Mouse (Mus musculus) heart, embryonic 16.5 days (tissue): ENCODE measurements around the gene Abca6. TPM values are rescaled to one million over a fixed set of nuclear protein-coding genes. Genes with fewer than 3 reads are reported as not detected.
A peak's percentile ranks its signal among the peaks of the same experiment; 100 is the strongest.

ENCODE experiments used
- ATAC-seq: fragments of 200-750 bp; cut with Nextera tagmentation; replicated peaks from 2 replicates; pipeline ENCODE4 v1.8.0; 2017; ENCODE audit warnings: moderate number of reproducible peaks; ENCODE audit not compliant: insufficient read depth, low FRiP score; ENCODE audit errors: extremely low read depth
- H3K27ac ChIP-seq: fragments of 300-500 bp; sonication (generic); 2 replicates; pipeline ENCODE4 v1.5.1; 2014; ENCODE audit warnings: mild to moderate bottlenecking, low read length, control low read depth, moderate library complexity
- H3K27me3 ChIP-seq: fragments of 300-500 bp; sonication (generic); 2 replicates; pipeline ENCODE4 v1.6.1; 2014; ENCODE audit warnings: low read length, mixed read lengths; ENCODE audit not compliant: control insufficient read depth, insufficient read depth
- H3K36me3 ChIP-seq: fragments of 300-500 bp; sonication (generic); 2 replicates; pipeline ENCODE4 v1.6.1; 2014; ENCODE audit not compliant: control insufficient read depth, insufficient read depth
- H3K4me1 ChIP-seq: fragments of 300-500 bp; sonication (generic); 2 replicates; pipeline ENCODE4 v1.6.1; 2014; ENCODE audit warnings: low read length, mixed read lengths; ENCODE audit not compliant: control insufficient read depth, insufficient read depth
- H3K4me2 ChIP-seq: fragments of 300-500 bp; sonication (generic); 2 replicates; pipeline ENCODE4 v1.6.1; 2014; ENCODE audit warnings: low read depth, mild to moderate bottlenecking, control low read depth, low read length
- H3K4me3 ChIP-seq: fragments of 300-500 bp; sonication (generic); 2 replicates; pipeline ENCODE4 v1.5.1; 2014; ENCODE audit warnings: mild to moderate bottlenecking, control low read depth, low read length
- H3K9ac ChIP-seq: fragments of 300-500 bp; sonication (generic); 2 replicates; pipeline ENCODE4 v1.6.1; 2014; ENCODE audit warnings: low read length, control low read depth
- H3K9me3 ChIP-seq: fragments of 300-500 bp; sonication (generic); replicated peaks from 2 replicates; pipeline ENCODE4 v1.6.1; 2016; ENCODE audit warnings: low read length; ENCODE audit not compliant: control insufficient read depth
- WGBS: fragments of 180-500 bp; shearing (Covaris S2); extraction: QIAGEN DNeasy Blood & Tissue Kit; methylation state at CpG from one replicate; pipeline ENCODE4 v1.1.7; 2014; 5-methylcytosine and 5-hydroxymethylcytosine counted together
- polyA plus RNA-seq: library from polyadenylated mRNA; unstranded; fragments of >200 nt; fragmentation: Nextera tagmentation; extraction: Ambion mirVana; gene quantifications from 2 replicates; pipeline ENCODE4 v1.2.1, GENCODE M21; 2015

Gene Abca6
- polyA plus RNA-seq, 1 experiment from 2014 or later: 1.2 TPM

DNA sequence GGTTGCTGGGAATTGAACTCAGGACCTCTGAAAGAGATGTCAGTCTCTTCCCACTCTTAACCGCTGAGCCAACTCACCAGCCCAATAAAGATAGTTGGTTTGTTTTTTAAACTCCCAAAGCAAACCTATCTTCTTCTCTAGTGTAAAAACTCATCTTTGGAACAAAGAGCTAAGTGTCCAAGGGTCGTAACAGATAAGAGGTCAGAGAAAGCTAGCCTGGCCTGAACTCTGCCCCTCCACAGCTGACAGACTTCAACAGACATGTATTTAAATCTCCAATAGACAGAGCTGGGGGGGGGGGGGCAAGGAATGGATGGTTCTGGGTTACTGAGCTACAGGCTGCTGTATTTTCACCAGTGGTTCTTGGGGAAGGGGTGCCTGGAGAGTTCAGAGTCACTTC, 14.1 kb downstream of the Abca6 start:
- no peaks in the 10 kb centered on the region for H3K4me1 ChIP-seq
- H3K9me3 ChIP-seq: peaks cover 2% of the 10 kb centered on the region; the same call in 1 of the 2 replicates
- ATAC-seq: no peak
- no peak overlapping the region for H3K4me3 ChIP-seq
- WGBS: 75% methylated on average over 2 of the region's 2 CpGs
- no peak overlapping the region for H3K9ac ChIP-seq
- no peak overlapping the region for H3K27ac ChIP-seq
- H3K27me3 ChIP-seq: no peaks in the 10 kb centered on the region
- no peaks in the 10 kb centered on the region for H3K36me3 ChIP-seq
- H3K4me2 ChIP-seq: no peak overlapping the region

- H3K27ac ChIP-seq: no peak overlapping the region
- H3K36me3 ChIP-seq: no peaks in the 10 kb centered on the region
- no peak overlapping the region for H3K4me3 ChIP-seq
- no peak overlapping the region for H3K9ac ChIP-seq
- H3K27me3 ChIP-seq: no peaks in the 10 kb centered on the region
- H3K9me3 ChIP-seq: no peaks in the 10 kb centered on the region
- H3K4me2 ChIP-seq: no peak overlapping the region
- no peaks in the 10 kb centered on the region for H3K4me1 ChIP-seq
- no peak for ATAC-seq
These were observed 18.6 kb downstream of the Abca6 start for GRCm38 (mm10) chr11:110232975-110233374.

GRCm38 (mm10) chr11:110217118-110217517, 34.5 kb downstream of the Abca6 start:
- ATAC-seq: no peak
- no peak overlapping the region for H3K27ac ChIP-seq

GRCm38 (mm10) chr11:110203930-110204329, 47.6 kb downstream of the Abca6 start:
- H3K27me3 ChIP-seq: no peaks in the 10 kb centered on the region
- no peak overlapping the region for H3K4me3 ChIP-seq
- no peak for ATAC-seq

More at GRCm38 (mm10) chr11:110217118-110217517, 34.5 kb downstream of the Abca6 start:
- Histone ChIP-seq H3K4me3 (no peak overlapping the region), H3K9me3 (no peaks in the 10 kb centered on the region), H3K36me3 (no peaks in the 10 kb centered on the region), H3K4me2 (no peak overlapping the region), H3K4me1 (no peaks in the 10 kb centered on the region), H3K27me3 (no peaks in the 10 kb centered on the region), H3K9ac (no peak overlapping the region)

GRCm38 (mm10) chr11:110198882-110199281, 52.7 kb downstream of the Abca6 start:
- Histone ChIP-seq H3K36me3 (no peaks in the 10 kb centered on the region), H3K4me3 (no peak overlapping the region), H3K9me3 (no peaks in the 10 kb centered on the region), H3K27ac (no peak overlapping the region), H3K27me3 (no peaks in the 10 kb centered on the region), H3K9ac (no peak overlapping the region), H3K4me1 (no peaks in the 10 kb centered on the region), H3K4me2 (no peak overlapping the region)
- ATAC-seq: no peak
- 71% methylated on average over 3 of the region's 3 CpGs for WGBS

More at GRCm38 (mm10) chr11:110203930-110204329, 47.6 kb downstream of the Abca6 start:
- Histone ChIP-seq H3K9me3 (no peaks in the 10 kb centered on the region), H3K4me1 (no peaks in the 10 kb centered on the region), H3K27ac (no peak overlapping the region), H3K9ac (no peak overlapping the region), H3K4me2 (no peak overlapping the region), H3K36me3 (no peaks in the 10 kb centered on the region)
- 75% methylated on average over 5 of the region's 5 CpGs for WGBS

- Histone ChIP-seq H3K4me2 (no peak overlapping the region), H3K27ac (no peak overlapping the region), H3K9ac (no peak overlapping the region), H3K36me3 (no peaks in the 10 kb centered on the region), H3K4me3 (no peak overlapping the region), H3K4me1 (no peaks in the 10 kb centered on the region), H3K27me3 (no peaks in the 10 kb centered on the region), H3K9me3 (no peaks in the 10 kb centered on the region)
- no peak for ATAC-seq
- WGBS: 67% methylated on average over 8 of the region's 8 CpGs
These were observed 54.8 kb downstream of the Abca6 start for GRCm38 (mm10) chr11:110196561-110197306.

DNA sequence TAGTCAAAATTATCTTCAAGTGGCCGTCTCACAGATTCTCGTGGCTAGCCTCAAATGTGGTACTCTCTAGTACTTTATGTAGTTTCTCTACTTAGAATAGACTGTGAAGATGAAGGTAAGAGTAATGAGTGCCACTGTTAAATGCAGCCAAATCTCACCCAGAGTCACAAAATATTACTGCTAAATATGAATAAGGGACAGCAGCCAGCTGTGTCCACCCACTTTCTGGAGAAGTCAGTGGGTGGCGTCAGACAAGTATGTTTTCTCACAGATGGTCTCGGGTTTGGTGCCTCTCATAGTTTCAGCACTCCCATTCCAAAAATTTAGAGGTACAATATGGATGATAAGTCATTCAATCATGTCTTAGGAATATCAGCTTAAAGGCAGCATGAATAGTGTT, 56.3 kb downstream of the Abca6 start:
- Histone ChIP-seq H3K4me1 (no peaks in the 10 kb centered on the region), H3K4me2 (no peak overlapping the region), H3K36me3 (no peaks in the 10 kb centered on the region), H3K9me3 (no peaks in the 10 kb centered on the region), H3K9ac (no peak overlapping the region), H3K27me3 (no peaks in the 10 kb centered on the region), H3K4me3 (no peak overlapping the region), H3K27ac (no peak overlapping the region)
- no peak for ATAC-seq
- 67% methylated on average over 4 of the region's 4 CpGs for WGBS

GRCm38 (mm10) chr11:110171212-110171611, 80.4 kb downstream of the Abca6 start:
- Histone ChIP-seq H3K27me3 (no peaks in the 10 kb centered on the region), H3K9ac (no peak overlapping the region), H3K4me3 (no peak overlapping the region), H3K9me3 (no peaks in the 10 kb centered on the region), H3K36me3 (no peaks in the 10 kb centered on the region), H3K4me1 (no peaks in the 10 kb centered on the region), H3K27ac (no peak overlapping the region), H3K4me2 (no peak overlapping the region)
- 94% methylated on average over 3 of the region's 3 CpGs for WGBS
- peak; percentile 28; the same call in 1 of the 2 replicates for ATAC-seq

GRCm38 (mm10) chr11:110167459-110168251, 83.9 kb downstream of the Abca6 start, which contains the start of gene Abca9:
Abca9 (minus strand) TSS chr11:110168196.
- no peak for ATAC-seq
- Histone ChIP-seq H3K9ac (peak within 1 kb of the TSS; percentile 30; the same call in 1 of the 2 replicates), H3K27ac (peak within 1 kb of the TSS; percentile 78), H3K36me3 (no peaks in the 10 kb centered on the region), H3K4me1 (no peaks in the 10 kb centered on the region), H3K4me2 (peak within 1 kb of the TSS; percentile 55), H3K4me3 (peak within 1 kb of the TSS; percentile 42), H3K27me3 (no peaks in the 10 kb centered on the region), H3K9me3 (no peaks in the 10 kb centered on the region)
- WGBS: 26% methylated on average over 12 of the region's 12 CpGs
